Mouse (Mus musculus) right cerebral cortex, postnatal 4 days (tissue): ENCODE measurements around the gene Foxn1.
A peak's percentile ranks its signal among the peaks of the same experiment; 100 is the strongest.

Experiments used
- DNase-seq: peaks from one replicate; pipeline ENCODE4 v3.0.0-alpha.2; 2022

Gene Foxn1

GRCm38 (mm10) chr11:78324965-78325364 is 61.4 kb downstream of the Foxn1 start:
- no peak for DNase-seq

GRCm38 (mm10) chr11:78324000-78324785 is 62.2 kb downstream of the Foxn1 start:
- DNase-seq: peak; percentile 53

GRCm38 (mm10) chr11:78322860-78323259 is 63.5 kb downstream of the Foxn1 start, which contains the start of gene Aldoc:
TSS of gene Aldoc (plus strand) at chr11:78322968.
- DNase-seq: peak; percentile 60

DNA sequence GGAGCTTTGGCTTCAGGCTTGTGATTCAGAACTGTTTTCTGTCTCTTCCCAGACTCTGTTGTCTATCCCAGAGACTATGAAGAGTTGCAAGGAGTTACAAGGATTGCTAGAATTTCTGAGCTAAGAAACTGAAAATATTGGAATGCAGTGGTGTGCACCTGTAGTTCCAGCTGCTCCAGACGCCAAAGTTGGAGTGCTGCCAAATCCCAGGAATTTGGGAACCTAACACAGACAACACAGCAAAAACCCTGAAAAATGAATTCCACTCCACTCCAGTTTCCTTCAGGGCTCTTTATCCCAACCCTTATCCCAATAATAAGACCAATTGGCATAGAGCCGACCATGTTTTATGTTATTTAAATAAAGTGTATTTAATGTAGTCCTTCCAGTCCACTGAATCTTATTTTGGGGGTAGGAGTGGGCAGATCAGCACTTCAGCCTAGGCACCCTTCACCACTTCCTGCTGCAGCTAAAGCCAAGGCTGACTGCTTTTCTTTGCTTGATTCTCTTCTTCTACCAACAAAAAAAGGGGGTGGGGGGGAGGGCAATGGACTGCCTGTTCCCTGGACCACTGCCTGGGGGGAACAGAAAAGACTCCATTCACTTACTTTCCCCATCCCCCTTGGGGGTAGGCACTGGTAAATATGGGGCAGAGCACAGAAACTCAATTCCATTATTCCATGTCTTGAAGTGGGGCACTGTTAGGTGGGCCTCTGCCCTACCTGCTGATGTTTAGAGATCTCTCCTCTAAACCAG is 64.1 kb downstream of the Foxn1 start:
- DNase-seq: no peak

GRCm38 (mm10) chr11:78318411-78318810 is 67.9 kb downstream of the Foxn1 start:
- DNase-seq: no peak

DNA sequence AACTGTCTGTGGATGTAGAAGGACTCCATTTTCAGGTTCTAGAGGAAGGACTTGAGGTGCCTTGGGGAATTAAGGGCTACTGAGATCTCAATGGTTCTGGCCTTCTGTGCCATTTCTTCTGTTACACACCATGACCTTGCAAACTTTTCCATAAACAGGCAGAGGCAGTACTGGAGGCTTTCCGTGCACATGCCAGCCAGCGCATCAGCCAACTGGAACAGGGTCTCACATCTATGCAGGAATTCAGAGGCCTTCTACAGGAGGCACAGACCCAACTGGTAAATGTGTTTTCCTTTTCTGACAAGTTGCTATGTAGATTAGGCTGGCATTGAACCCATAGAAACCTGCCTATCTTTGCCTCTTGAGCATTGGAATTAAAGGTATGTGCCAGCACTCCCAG is 72.7 kb downstream of the Foxn1 start:
- DNase-seq: no peak

DNA sequence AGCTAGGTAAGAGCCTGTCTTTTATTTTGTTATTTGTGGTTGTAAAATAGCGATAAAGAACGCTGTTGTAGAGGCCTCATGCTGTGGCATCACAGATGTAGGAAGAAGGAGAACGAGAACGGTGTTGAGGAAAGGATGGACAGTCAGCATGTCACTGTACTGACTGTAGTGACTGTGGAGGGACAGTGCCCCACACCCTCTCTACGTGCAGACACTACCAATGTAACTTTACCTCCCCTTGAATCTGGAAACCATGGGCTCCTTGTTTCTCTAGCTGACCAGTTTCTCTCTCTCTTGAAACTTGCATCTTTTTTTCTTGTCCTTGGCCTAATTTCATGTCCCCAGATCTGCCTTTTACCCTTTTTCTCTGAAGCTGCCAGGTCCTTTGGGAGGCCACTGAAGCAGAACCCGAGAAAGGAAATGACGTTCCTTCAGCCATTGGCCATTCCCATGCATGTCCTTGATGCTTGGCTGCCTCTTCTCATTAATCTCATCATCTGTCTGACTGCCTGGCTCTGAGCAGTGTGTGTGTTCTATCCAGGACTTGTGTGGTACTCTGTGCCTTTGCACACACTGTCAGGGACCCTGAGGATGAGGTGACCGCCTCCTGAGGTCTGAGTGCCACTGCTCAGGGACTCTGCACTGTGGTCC is 75.4 kb downstream of the Foxn1 start:
- DNase-seq: no peak
